Mouse (Mus musculus): Measurements from ENCODE around the gene Cdh15.

- TF ChIP-seq CTCF (IDR thresholded peaks at IDR 0.05) (no peak), POLR2A (IDR thresholded peaks at IDR 0.05; ENCODE audit: insufficient read depth, low read depth, low read length) (no peak), EP300 (IDR thresholded peaks at IDR 0.05; ENCODE audit: insufficient read depth, low read depth, low read length) (no peak)
Observed at GRCm38 (mm10) chr8:122816965-122817364, 30.8 kb upstream of the Cdh15 start.

Data from heart, adult 2 months (tissue).